Mouse (Mus musculus) bone marrow, adult 2 months (tissue): Measurements from ENCODE around the gene Maml2.

ENCODE experiments used
- CTCF ChIP-seq: fragments of 200-500 bp; IDR thresholded peaks from 2 replicates; pipeline ENCODE4 v1.5.1; 2011; ENCODE audit warnings: low read length, control low read depth; ENCODE audit not compliant: control insufficient read depth, insufficient read depth
- POLR2A ChIP-seq: fragments of 200-500 bp; IDR thresholded peaks from 2 replicates; pipeline ENCODE4 v1.6.1; 2011; ENCODE audit warnings: low read depth, mild to moderate bottlenecking, control low read depth, low read length, borderline replicate concordance; ENCODE audit not compliant: control insufficient read depth

GRCm38 (mm10) chr9:13258173-13258572 is 39.6 kb upstream of the Maml2 start:
- TF ChIP-seq CTCF (no peak), POLR2A (no peak)
